In the genomic region with DNA sequence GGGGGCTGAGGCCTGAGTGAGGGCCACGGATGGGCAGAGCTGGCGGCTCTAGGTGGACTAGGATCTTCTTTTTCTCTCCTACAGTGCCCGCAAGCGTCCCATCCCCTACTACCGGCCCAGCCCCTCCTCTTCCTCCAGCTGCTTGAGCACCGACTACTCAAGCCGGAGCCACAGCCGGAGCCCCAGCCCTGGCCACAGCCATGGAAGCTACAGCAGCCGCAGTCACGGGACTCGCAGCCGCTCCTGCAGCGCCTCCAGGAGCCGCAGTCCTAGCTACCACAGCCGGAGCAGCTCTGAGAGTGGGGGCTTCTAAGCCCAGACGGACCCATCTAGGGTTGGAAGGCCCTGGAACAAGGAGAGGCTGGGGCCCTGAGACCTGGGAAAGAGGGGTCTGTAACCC, we compare ENCODE assay signal across 11 mouse cellular contexts. TPM values are rescaled to one million over a fixed set of nuclear protein-coding genes. Genes with fewer than 3 reads are reported as not detected.
DNase-seq lines count a peak whose midpoint lies in the region; ATAC-seq and TF ChIP-seq lines count a peak whose summit lies in the region.
"Had no signal": no experiment of that assay in that cellular context is flagged by ENCODE, and none has a peak within 500 bp of the region (broad histone marks: within the 10 kb centered on the region; RNA-seq: fewer than 3 reads in every experiment).

No protein-coding gene starts in this region.

- H3K27ac ChIP-seq in forebrain, embryonic 13.5 days: no peak overlapping the region
- no peak overlapping the region for H3K27ac ChIP-seq in forebrain, embryonic 15.5 days (replicated peaks)
- no peak overlapping the region for H3K27ac ChIP-seq in lung, embryonic 14.5 days (ENCODE audit: low read depth)
- no peak overlapping the region for H3K27ac ChIP-seq in stomach, embryonic 14.5 days (ENCODE audit: low read length)
- H3K27ac ChIP-seq: kidney, postnatal 0 days had no signal

- no peak for TF ChIP-seq CTCF in lung, embryonic 14.5 days (IDR thresholded peaks at IDR 0.05; ENCODE audit: low read depth)

- 11% methylated on average over 16 of the region's 16 CpGs for WGBS in forebrain, embryonic 13.5 days
- 19% methylated on average over 16 of the region's 16 CpGs for WGBS in forebrain, embryonic 15.5 days
- WGBS in lung, embryonic 14.5 days: 18% methylated on average over 16 of the region's 16 CpGs
- 18% methylated on average over 16 of the region's 16 CpGs for WGBS in stomach, embryonic 14.5 days

- H3K4me1 ChIP-seq in forebrain, embryonic 13.5 days: peaks cover 16% of the 10 kb centered on the region
- peaks cover 18% of the 10 kb centered on the region for H3K4me1 ChIP-seq in forebrain, embryonic 15.5 days
- peaks cover 8% of the 10 kb centered on the region; the same call in 1 of the 2 replicates for H3K4me1 ChIP-seq in lung, embryonic 14.5 days (ENCODE audit: insufficient read depth)
- 0 out of 2 replicates have a peak, but pooled peaks cover 3% of the 10 kb centered on the region for H3K4me1 ChIP-seq in stomach, embryonic 14.5 days (ENCODE audit: control insufficient read depth, insufficient read depth, low read length)

- peak overlapping the region; percentile 10; the same call in 1 of the 2 replicates for H3K4me2 ChIP-seq in forebrain, embryonic 13.5 days
- no peak overlapping the region for H3K4me2 ChIP-seq in forebrain, embryonic 15.5 days (replicated peaks)
- H3K4me2 ChIP-seq in lung, embryonic 14.5 days: peak overlapping the region; percentile 7; the same call in 1 of the 2 replicates
- no peak overlapping the region for H3K4me2 ChIP-seq in stomach, embryonic 14.5 days (replicated peaks; ENCODE audit: low read depth, low read length)

- peak; percentile 25 for DNase-seq in lung, embryonic 14.5 days
- DNase-seq in lung, postnatal 25 days (ENCODE audit: low spot score): no peak
- DNase-seq in cerebellum, adult 18-20 months: no peak
- DNase-seq in ovary, adult 18-20 months (ENCODE audit: low spot score): no peak
- DNase-seq: cerebellum, postnatal 14 days; thymus, postnatal 36 days had no signal

- no peaks in the 10 kb centered on the region for H3K36me3 ChIP-seq in forebrain, embryonic 13.5 days (ENCODE audit: poor library complexity, severe bottlenecking)
- H3K36me3 ChIP-seq in forebrain, embryonic 15.5 days: no peaks in the 10 kb centered on the region
- H3K36me3 ChIP-seq in lung, embryonic 14.5 days (ENCODE audit: insufficient read depth): no peaks in the 10 kb centered on the region
- H3K36me3 ChIP-seq in stomach, embryonic 14.5 days (ENCODE audit: control insufficient read depth, insufficient read depth, low read length): no peaks in the 10 kb centered on the region

- 0 out of 2 replicates have a peak overlapping the region, but pooled peaks have one; percentile 16 for H3K9ac ChIP-seq in forebrain, embryonic 13.5 days
- H3K9ac ChIP-seq in forebrain, embryonic 15.5 days (replicated peaks): no peak overlapping the region
- H3K9ac ChIP-seq in lung, embryonic 14.5 days: no peak overlapping the region
- H3K9ac ChIP-seq in stomach, embryonic 14.5 days (replicated peaks; ENCODE audit: low read depth, low read length): no peak overlapping the region

- H3K9me3 ChIP-seq in forebrain, embryonic 13.5 days (replicated peaks): no peaks in the 10 kb centered on the region
- H3K9me3 ChIP-seq in forebrain, embryonic 15.5 days: no peaks in the 10 kb centered on the region
- no peaks in the 10 kb centered on the region for H3K9me3 ChIP-seq in lung, embryonic 14.5 days (ENCODE audit: low read depth, low read length)
- H3K9me3 ChIP-seq in stomach, embryonic 14.5 days (ENCODE audit: control insufficient read depth, low read depth, low read length): no peaks in the 10 kb centered on the region

- H3K27me3 ChIP-seq in forebrain, embryonic 13.5 days: peaks cover 53% of the 10 kb centered on the region
- H3K27me3 ChIP-seq in forebrain, embryonic 15.5 days: peaks cover 29% of the 10 kb centered on the region
- peaks cover 45% of the 10 kb centered on the region for H3K27me3 ChIP-seq in lung, embryonic 14.5 days (ENCODE audit: insufficient read depth, low read length)
- H3K27me3 ChIP-seq in stomach, embryonic 14.5 days (ENCODE audit: control insufficient read depth, insufficient read depth, low read length): peaks cover 15% of the 10 kb centered on the region

- ATAC-seq in forebrain, embryonic 13.5 days: no peak
- ATAC-seq in forebrain, embryonic 15.5 days (replicated peaks): no peak
- peak; percentile 21; the same call in 1 of the 2 replicates for ATAC-seq in lung, embryonic 14.5 days (ENCODE audit: insufficient read depth)
- peak; percentile 52 for ATAC-seq in granulocyte monocyte progenitor cell, adult 5-6 weeks (replicated peaks; ENCODE audit: poor library complexity, severe bottlenecking)
- peak; percentile 28; the same call in 1 of the 2 replicates for ATAC-seq in stomach, embryonic 14.5 days (ENCODE audit: insufficient number of reproducible peaks, insufficient read depth, low FRiP score, low read depth)

- no peak overlapping the region for H3K4me3 ChIP-seq in forebrain, embryonic 13.5 days
- no peak overlapping the region for H3K4me3 ChIP-seq in forebrain, embryonic 15.5 days
- H3K4me3 ChIP-seq in lung, embryonic 14.5 days (ENCODE audit: low read depth, low read length): no peak overlapping the region; the same call in 1 of the 2 replicates
- H3K4me3 ChIP-seq in stomach, embryonic 14.5 days (ENCODE audit: low read depth, low read length): no peak overlapping the region

RNA-seq across cellular contexts. Expression of a gene that starts 14.7 kb away (rescaled TPM):
- 3.9 and 4.3 TPM in 2 replicates for polyA plus RNA-seq in forebrain, embryonic 13.5 days (2015; fragmentation: Nextera tagmentation; extraction: Ambion mirVana)
- 6.2 and 6.5 TPM in 2 replicates for polyA plus RNA-seq in forebrain, embryonic 15.5 days (2015; fragmentation: Nextera tagmentation; extraction: Ambion mirVana)
- 62.8 and 68.1 TPM in 2 replicates for polyA plus RNA-seq in lung, embryonic 14.5 days (2014; fragmentation: Nextera tagmentation; extraction: Ambion mirVana)
- not detected in 2 replicates for total RNA-seq in granulocyte monocyte progenitor cell, adult 5-6 weeks (2014; fragmentation: Nextera tagmentation)
- total RNA-seq in granulocyte monocyte progenitor cell, adult 5-6 weeks (2017): not detected in 2 replicates
- 221 and 237 TPM in 2 replicates for polyA plus RNA-seq in stomach, embryonic 14.5 days (2014; fragmentation: Nextera tagmentation; extraction: Ambion mirVana)

Comparison
In these comparisons a context has a peak if more than half of its experiments do, and no peak if none do; other contexts are left out.
1. H3K4me2 ChIP-seq: peak in forebrain, embryonic 13.5 days (single experiment) and lung, embryonic 14.5 days (single experiment); none in forebrain, embryonic 15.5 days (single experiment) and stomach, embryonic 14.5 days (single experiment).
2. ATAC-seq: peak in lung, embryonic 14.5 days (single experiment), granulocyte monocyte progenitor cell, adult 5-6 weeks (single experiment) and stomach, embryonic 14.5 days (single experiment); none in forebrain, embryonic 13.5 days (single experiment) and forebrain, embryonic 15.5 days (single experiment).